Mouse (Mus musculus) adrenal gland, adult (tissue): ENCODE measurements around the gene Polr1e.
"Not testable (repeated sequence)": the region's sequence is repeated elsewhere in the genome, so short reads cannot be mapped to it uniquely, and the experiment has no call there.

Experiments
- DNase-seq, 2 experiments: peaks; one replicate each; pipeline ENCODE4 v3.0.0; 2022 to 2023; ENCODE audit warnings: low spot score in 1 of 2; ENCODE audit not compliant: inconsistent age in 2 of 2

The Polr1e gene

DNA sequence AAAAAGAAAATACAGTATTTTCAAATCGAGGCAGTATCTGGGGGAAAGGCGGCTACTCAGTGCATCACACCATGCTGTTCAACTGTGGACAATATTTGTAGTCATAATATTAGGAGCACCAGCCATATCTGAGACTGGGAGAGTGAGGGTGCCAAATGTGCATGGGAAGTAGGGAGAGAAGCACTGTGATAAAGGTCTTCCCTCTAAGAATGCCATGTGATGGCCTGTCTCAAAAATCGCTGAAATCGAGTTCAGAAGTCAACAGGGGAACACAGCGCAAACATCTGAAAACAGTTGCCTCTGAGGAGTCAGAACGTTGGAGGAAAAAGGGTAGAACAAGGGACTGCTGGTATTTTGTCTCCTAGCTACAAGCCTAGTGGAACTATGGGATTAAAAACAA lies 18.4 kb upstream of the Polr1e start:
- no peak for DNase-seq

DNA sequence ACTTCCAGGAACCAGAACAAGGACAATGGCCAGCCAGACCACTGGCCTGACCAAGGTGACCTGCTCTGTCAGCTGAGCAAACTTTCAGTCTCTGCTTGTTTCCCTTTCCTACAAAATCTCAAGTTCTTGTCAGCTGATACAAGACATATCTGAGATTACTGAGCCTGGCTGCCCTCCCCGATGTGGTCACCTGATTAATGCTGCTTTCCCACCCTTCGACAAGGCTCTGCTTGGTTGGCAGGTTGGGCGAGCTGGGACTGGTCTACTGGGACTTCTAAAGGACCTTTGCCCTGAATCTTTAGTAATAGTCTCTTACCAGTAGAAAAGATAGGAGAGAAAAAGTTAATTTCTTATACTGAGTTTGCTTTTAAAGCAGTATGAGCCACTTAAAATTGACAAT lies 12.9 kb upstream of the Polr1e start:
- DNase-seq, result peak in 1 of 2 experiments; percentile 62

DNA sequence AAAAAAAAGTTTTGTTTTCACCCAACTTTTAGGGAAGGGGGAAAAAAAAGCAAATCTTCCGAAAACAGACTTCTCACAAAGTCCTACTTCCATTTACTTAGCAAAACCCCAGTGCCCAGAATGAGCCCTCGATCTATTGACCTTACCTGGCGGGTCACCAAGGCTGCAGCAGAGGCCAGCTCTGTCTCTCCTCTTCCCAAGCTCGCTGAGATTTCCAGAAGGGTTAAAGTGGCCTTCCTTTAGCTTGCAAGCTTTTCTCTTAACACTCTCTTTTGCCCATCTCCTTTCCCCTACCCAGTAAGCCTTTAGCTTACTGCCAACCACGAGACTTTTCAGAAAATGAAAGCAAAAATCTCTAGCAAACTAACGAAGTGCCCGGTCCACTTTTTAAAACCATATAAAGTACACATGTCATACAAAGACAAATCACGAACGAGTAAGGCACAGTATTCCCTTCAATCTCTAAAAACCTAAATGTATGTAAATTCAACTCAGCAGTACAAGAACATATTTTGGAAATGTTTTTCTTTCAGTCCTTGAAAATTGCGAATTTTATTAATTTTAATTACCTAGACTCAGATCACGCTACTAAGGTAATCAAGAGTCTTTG lies 7.5 kb upstream of the Polr1e start:
- peak in 1 of 2 experiments; percentile 74 for DNase-seq

DNA sequence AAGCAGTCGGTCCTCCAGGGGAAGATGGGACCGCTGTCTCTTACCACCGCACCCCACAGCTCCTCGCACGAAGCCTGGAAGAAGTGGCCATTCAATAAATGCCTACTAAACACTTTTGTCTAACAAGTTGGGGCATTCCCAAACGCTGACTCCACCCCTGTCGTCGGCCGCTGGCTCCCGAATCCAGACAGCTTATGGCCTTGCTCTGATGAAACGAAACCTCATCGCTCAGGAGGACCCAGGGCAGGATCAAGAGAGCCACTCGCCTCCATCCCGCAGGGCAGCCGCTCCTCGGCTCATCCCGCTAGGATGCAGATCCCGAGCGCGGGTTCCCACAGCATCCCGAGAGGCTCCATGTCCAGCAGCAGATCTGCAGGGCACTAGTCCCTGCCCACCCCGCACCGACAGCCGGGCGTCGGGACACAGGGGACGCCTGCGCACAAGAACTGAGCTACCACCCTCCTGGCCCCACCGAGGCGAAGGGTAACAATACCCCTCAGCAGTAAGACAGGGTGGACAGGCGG lies 6.7 kb upstream of the Polr1e start:
- peak; percentile 83 to 95 for DNase-seq

DNA sequence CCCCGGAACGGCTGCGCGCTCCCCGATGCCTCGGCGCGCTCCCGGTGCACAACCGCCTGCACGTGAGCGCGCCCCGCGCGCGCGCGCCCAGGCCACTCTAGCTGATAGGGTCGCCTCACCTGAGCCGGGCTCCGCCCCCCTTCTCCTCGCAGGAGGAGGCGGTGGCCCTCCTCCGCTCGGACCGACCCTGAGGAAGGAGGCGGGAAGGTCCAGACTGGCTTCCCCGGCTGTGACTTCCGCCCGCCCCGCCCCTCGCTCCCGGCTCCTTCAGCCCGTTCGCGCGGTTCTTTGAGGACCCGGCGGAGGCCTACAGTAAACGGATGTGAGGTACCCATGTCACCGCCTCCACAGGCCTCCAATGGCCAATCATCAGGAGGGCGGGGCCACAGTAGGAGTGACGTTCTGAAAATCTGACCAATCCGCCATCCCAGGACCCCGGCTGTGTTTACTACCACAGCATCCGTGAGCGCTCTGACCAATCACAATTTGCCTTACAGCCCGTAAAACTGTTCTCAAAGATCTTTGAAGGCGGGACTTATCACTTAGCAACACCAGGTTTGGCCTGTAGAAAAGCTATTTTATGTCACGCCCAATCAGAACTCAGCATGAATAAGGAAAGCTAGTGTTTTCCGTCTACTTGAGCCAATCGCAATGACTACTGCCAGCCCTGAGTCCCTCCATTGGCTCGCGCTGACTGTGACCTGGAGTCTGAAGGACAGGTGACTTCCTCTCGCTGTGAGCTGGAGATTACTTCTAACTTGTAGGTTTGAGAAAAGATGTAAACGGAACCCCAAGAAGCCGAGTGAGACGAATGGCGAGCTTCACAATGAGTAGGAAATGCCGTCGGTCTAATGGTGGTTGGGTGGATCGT lies 6.0 kb upstream of the Polr1e start, which contains the start of gene Zbtb5:
Gene Zbtb5 (minus strand): TSS at position 308 of the 871 bp plus-strand sequence.
- DNase-seq, result peak; percentile 100

DNA sequence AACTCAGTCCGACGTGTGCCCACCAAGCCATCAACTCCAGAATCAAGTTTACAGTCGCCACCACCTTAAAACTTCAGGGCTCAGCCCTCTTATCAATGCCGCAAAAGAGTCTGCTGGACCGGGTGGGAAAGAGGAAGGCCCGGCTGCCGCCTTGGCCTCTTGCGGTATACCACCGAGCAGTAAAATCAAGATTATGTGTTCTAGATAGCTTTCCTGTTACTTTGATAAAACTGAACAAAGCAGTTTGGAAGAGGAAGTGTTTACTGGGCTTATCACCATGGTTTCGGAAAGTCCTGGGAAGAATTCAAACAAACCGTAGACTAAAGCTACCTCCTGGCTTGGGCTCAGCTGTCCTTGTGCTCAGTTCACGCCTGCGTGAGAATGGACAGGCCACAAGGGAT lies 5.4 kb upstream of the Polr1e start:
- no peak for DNase-seq

DNA sequence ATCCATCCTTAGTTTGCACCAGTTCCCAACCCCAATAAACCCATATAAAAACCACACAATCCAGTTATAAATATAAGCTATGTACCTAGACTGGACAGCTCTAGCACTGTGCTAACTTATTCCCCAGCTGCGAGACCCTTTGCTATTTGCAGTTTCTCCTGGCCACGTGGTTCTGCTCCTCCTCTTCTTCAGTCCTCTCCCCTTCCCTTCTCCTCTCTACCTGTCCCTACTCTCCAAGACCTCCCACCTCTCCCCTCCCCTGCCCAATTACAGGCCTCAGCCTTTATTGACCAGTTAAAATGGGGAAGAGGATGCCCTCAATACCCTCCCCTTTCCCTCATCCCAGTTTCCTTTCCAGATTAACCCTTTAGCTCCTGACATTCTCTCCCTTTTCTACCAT lies 4.8 kb upstream of the Polr1e start:
- DNase-seq, result no peak

DNA sequence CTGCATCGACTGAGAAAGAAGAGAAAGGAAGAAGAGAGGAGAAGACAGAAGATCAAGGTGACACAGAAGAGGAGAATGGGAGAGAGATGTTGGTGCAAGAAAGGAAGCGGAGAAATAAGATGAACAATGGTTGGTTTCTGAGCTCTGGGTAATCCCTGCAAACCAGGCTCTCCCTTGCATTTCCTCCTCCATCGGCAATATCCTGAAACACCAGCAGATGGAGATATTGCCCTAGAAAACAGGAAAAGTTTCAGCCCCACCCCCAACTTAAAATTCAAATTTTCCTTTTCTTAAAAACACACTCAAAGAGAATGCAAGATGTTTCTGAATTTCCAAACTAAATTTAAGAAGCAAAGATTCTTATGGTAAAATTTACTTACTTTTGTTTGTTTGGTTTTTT lies 2.8 kb upstream of the Polr1e start:
- DNase-seq, result peak in 1 of 2 experiments; percentile 89

DNA sequence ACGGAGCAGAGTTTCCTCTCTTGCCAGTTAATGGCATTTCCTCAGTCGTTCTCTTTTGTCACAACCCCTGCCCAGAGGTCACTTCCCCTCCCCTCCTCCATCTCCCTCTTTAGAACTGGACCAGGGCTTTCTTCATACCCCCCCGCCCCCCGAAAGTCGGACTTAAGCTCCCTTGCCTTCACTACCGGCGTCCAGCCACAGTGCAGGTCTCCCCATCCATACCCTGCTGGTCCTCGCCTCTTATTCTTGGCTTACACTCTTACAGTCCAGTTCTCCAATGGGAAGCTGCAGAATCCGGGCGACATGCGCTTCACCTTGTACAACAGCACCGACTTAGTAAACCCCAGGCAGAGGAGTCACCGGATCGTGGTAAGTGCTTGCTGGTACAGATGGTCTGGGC lies 626 bp downstream of the Polr1e start:
- DNase-seq, result peak in 1 of 2 experiments; percentile 48

DNA sequence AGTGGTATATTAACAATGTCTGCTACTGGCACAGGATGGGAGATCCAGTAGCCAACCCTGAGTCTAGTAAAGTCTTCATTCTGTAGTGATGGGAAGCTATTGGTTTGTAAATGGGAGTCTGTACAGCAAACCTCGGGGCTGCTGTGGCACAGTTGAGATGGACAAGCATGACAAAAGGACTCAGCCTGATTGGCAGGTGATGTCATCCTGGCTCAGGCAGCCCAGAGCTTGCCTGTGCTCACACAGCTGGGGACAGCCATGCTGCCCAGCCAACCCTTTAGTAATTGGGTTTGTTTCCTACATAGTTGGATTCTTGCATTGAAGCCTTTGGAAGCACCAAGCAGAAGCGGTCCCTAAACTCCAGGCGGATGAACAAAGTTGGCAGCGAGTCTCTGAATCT lies 8.1 kb downstream of the Polr1e start:
- no peak for DNase-seq

DNA sequence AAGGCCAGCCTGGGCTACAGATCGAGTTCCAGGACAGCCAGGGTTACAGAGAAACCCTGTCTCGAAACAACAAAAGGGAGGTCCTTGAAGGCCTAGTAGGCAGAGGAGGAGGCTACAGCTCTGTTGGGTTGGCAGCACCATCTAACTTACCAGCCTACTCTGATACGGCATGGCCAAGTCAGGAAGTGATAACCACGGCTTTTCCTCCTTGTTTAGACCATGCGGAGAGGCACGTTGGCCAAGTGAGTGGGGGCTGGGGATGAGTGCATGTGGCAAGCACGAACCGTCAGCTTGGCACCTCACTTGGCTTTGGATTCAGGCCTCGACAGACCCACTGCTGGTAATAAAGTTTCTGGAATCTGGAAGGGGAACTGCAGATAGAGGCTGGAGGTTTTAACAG lies 14.2 kb downstream of the Polr1e start:
- no peak for DNase-seq

DNA sequence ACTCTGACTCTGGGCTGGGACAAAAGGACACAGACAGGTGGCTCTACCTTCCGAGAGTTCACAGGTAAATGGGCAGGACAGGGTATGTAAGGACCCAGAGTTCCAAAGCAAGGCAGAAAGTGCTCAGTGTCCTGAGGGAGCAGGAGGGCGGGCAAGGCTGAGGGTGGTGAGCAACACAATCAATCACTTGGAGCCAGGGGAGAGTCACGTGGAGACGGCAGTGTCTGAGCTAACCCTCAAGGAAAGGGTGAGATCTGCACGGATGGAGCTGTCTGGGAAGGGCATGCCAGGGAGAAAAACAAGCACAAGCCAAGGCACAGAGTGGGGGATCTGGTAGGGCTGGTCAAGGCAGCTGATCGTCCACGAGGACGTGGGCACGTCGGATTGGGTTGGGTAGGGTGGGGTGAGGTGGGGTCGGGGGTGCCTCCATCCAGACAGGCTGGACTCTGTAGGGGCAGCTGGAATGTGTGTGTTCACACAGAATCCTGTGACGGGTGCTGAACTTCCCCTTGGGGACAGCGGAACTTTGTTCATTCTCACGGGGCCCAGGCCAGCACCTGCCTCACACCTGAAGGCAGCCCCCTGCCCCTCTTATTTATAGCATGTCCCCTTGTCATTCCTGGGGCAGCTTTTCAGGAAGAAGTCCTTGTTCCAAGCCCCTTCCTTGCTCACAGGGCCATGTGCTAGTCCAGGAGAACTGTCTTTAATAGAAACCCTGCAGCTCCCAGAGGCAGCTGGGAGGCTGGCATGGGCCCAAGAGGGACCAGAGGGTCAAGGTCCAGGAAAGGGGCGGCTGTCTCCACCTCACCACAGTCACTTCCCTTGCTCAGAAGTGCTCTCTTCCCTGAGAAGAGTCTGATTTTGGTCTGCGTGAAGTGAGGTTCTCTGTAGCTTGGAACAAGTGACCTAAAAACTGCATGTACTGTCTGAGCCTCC lies 16.6 kb downstream of the Polr1e start:
- peak; percentile 75 to 86 for DNase-seq

DNA sequence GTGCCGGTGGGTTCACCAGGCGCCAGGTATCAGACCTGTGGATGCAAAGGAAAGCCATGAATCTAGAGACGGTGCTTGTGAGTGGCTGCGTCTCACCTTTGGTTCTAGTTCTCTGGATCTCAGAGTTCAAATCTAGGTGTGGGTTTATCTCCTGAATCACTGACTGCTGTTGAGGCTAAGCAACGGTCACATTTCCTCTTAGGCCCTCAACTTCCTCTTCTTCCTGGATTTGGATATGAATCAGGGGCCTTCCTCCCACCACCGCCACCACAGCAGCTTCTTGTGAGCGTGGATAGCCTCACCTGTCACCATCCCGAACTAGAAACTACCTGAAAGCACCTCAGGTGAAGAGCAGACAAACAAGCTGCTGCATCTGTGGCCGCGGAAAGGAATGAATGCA lies 17.7 kb downstream of the Polr1e start:
- DNase-seq, result no peak

DNA sequence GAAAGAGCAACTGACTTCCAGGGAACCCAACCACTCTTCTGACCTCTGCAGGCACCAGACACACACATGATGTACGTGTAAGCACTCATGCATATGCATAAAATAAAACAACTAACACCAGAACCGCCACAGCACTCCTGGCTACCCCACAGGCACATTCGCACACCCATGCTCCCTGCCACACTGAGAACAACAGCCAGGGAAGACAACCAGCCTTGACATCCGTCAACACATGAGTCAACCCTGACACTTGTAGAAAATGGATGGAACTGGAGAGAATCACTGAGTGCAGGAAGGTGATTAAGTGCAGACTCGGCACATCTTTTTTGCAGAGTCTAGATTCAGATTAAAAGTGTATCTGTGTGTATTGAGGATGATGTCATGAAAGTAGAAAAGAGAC lies 18.2 kb downstream of the Polr1e start:
- peak in 1 of 2 experiments; percentile 61 for DNase-seq

DNA sequence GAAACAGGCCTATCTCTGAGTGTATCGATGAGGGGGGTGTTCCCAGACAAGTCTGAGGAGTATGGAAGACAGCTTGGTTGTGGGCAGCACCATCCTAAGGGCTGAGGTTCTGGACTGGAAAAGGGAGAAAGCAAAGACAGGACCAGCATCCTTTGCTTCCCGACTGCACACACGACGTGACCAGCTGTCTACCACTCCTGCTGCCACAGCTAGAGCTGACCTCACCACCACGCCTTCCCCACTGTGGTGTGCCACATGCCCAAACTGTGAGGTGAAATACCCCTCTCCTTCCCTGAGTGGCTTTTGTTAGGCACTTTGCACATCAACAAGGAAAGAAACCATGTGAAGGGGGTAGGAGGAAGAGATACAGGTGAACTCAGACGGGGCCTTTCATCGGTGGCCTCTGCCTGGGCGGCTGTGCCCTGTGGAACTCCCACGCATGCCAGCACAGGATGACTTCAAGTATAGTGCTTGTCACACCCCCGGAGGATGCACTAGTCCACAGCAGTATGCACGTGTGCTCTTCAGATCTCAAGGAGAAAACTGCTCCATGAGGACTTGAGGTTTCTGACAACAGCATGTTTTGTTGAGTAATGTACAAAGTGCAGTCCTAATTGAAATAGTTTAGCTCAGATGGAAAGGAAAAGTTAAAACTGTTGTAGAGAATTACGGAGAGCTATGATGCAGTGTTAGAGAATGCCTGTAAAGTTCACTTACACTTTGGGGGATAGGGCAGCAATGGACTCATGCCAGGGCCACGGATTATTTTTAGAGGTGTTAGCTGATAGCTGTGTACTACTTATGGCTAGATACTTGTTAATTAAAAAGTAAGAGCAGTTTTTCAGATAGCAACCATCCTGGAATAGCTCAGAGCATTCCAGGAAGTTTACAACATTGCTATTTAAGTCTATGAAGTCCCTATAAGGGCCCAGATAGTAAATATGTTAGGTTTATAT lies 19.4 kb downstream of the Polr1e start:
- DNase-seq, result no peak

DNA sequence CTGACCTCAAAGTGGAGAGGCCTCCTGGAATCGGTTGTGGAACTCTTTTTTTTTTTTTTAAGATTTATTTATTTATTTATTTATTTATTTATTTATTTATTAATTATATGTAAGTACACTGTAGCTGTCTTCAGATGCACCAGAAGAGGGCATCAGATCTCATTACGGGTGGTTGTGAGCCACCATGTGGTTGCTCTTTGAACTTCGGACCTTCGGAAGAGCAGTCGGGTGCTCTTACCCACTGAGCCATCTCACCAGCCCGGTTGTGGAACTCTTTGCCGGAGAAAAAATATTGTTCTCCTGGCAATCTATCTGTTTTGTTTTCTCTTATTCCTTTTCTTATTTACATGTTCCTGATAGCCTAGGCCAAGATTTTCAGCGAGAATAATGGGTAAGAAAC lies 20.5 kb downstream of the Polr1e start:
- DNase-seq, result peak in 1 of 2 experiments; percentile 60

DNA sequence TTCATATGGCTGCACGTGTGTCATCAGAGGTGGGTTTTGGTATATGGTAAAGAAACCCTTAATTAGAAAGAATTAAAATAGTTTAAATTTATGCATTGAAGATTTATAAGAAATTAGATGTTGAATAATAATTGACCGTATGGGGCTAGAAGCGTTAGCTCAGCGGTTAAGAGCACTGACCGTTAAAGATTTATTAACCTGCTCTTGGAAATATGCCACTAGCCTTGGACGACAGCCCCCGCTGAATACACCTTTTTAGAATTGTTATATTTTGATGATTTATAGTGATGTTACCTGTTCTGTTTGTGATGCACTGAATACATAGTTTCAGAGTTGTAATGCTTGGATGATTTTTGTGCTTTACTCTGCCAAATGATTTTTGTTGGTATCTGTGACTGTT lies 21.2 kb downstream of the Polr1e start:
- DNase-seq, result not testable (repeated sequence)

DNA sequence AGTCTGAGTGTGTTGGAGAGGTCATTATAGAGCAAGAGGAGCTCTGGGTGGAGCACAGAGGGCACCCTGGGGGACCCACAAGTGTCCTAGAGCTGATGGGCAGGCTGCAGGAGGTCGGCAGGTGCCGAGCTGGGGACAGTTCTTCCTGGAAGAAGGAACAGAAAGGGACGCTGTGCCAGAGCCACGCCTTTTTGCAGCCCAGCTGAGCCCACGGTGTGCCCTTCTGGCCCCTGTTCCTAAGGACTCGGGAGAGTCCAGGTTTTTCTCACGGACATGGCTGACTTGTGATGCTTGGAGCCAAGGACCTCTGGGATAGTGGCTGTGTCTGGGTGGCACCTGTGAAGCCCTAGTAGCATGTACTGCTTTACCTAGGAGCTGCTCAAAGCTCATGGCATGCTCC lies 22.4 kb downstream of the Polr1e start:
- DNase-seq, result no peak

DNA sequence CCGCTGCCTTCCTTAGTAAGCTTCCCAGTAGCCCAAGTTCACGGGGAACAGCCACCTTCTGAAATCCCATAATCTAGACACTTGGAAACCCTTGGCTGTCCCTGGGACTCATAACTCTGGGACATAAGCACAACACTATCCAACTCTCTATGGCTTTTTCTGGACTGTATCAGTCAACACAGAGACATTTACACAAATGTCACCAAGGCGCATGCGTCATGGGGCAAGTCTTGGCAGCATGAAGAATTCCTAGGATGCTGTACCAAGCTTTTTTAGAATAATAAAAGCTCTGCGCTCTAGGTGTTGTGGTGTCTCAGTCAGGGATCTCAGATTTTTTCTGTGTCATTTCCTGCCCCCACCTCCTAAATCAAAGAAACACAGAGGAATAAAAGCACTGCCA lies 28.3 kb downstream of the Polr1e start:
- no peak for DNase-seq

DNA sequence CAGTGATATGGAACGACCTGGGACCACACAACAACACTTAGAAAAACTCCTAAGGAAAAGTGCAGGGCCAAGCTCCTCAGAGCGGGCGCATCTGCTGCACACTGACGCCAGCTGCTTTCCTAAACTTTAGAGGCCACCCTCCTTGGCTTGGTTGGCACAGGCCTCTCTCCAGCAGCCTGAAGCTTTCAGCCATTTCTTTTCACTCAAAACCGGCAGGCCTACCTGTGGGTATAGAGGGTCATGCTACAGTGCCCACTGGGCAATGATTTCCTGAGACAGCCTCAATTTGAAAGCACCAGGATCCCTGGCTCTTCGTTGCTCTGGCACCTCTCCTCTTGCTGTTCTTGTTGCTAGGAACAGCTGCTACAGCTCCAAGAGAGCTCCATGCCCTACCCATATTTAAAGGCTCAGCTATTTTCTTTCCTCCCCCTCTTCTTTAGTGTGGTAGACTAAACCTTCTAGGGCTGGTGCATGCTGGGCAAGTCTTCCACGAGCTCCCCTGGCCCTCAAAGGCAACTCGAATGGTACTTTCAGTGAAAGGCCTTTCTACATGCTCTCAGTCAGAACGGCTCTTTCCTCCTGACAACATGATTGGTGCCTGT lies 29.0 kb downstream of the Polr1e start:
- DNase-seq, result no peak
